Mouse (Mus musculus) naive thymus-derived CD4-positive, alpha-beta T cell, adult 5 months (primary cell): ENCODE measurements around the gene Stk4. TPM values are rescaled to one million over a fixed set of nuclear protein-coding genes. Genes with fewer than 3 reads are reported as not detected.

Experiments used
- polyA plus RNA-seq: library from polyadenylated mRNA; unstranded; fragments of 100-300 nt; shearing (Covaris generic); gene quantifications from one replicate; pipeline ENCODE4 v1.2.1, GENCODE M21; 2017

Stk4 gene
- 393 TPM for polyA plus RNA-seq

GRCm38 (mm10) chr2:164070142-164070764 is at the start of gene Stk4:
Gene Stk4, plus strand, starts transcription at chr2:164070322.

GRCm38 (mm10) chr2:164025150-164025549 is 45.0 kb upstream of the Stk4 start, which contains the start of gene Pabpc1l:
Gene Pabpc1l, plus strand, starts transcription at chr2:164025450.

GRCm38 (mm10) chr2:164070765-164071436 is 779 bp downstream of the Stk4 start, which contains the start of gene Tomm34:
Gene Tomm34, minus strand, starts transcription at chr2:164071169.

GRCm38 (mm10) chr2:164170902-164171301 is 100.8 kb downstream of the Stk4 start, which contains the start of gene Kcns1:
Gene Kcns1, minus strand, starts transcription at chr2:164171113.

GRCm38 (mm10) chr2:164182692-164183255 is 112.7 kb downstream of the Stk4 start, which contains the start of gene Wfdc5:
Gene Wfdc5, minus strand, starts transcription at chr2:164182742.

GRCm38 (mm10) chr2:164190576-164190975 is 120.5 kb downstream of the Stk4 start, which contains the start of gene Wfdc12:
Gene Wfdc12, minus strand, starts transcription at chr2:164190608.

GRCm38 (mm10) chr2:164199626-164200327 is 129.7 kb downstream of the Stk4 start, which contains the start of gene Wfdc15a:
Gene Wfdc15a, minus strand, starts transcription at chr2:164200130.

Other genes with a start within 250 kb of the Stk4 start
- gene Ccn5, start 249.5 kb upstream of the Stk4 start, polyA plus RNA-seq, result not detected
- gene Kcnk15, start 216.7 kb upstream of the Stk4 start, polyA plus RNA-seq, result not detected
- not detected for gene Rims4, start 151.6 kb upstream of the Stk4 start, polyA plus RNA-seq
- gene Ywhab, start 75.4 kb upstream of the Stk4 start, polyA plus RNA-seq, result 143 TPM
- 0.80 TPM for gene Pabpc1l, start 44.9 kb upstream of the Stk4 start, polyA plus RNA-seq
- gene Tomm34, start 847 bp downstream of the Stk4 start, polyA plus RNA-seq, result 126 TPM
- not detected for gene Kcns1, start 100.8 kb downstream of the Stk4 start, polyA plus RNA-seq
- not detected for gene Wfdc5, start 112.4 kb downstream of the Stk4 start, polyA plus RNA-seq
- gene Wfdc12, start 120.3 kb downstream of the Stk4 start, polyA plus RNA-seq, result not detected
- gene Wfdc15a, start 129.8 kb downstream of the Stk4 start, polyA plus RNA-seq, result not detected
- gene Wfdc15b, start 151.3 kb downstream of the Stk4 start, polyA plus RNA-seq, result not detected
- not detected for gene Svs2, start 168.1 kb downstream of the Stk4 start, polyA plus RNA-seq
- not detected for gene Svs3b, start 186.3 kb downstream of the Stk4 start, polyA plus RNA-seq
- not detected for gene Svs4, start 208.1 kb downstream of the Stk4 start, polyA plus RNA-seq
- not detected for gene Svs3a, start 218.9 kb downstream of the Stk4 start, polyA plus RNA-seq
- not detected for gene Svs6, start 246.4 kb downstream of the Stk4 start, polyA plus RNA-seq